Mouse (Mus musculus) layer of hippocampus, postnatal 14 days (tissue): ENCODE data around the gene Sfxn1. TPM values are rescaled to one million over a fixed set of nuclear protein-coding genes. Genes with fewer than 3 reads are reported as not detected.

Experiments used
- DNase-seq, 2 experiments: peaks; one replicate each; pipeline ENCODE4 v3.0.0; 2021 to 2022; ENCODE audit warnings: low spot score in 2 of 2, mixed read lengths in 1 of 2
- total RNA-seq, 2 experiments: library from RNA; stranded (reverse); gene quantifications; 2 replicates each; pipeline ENCODE4 v1.2.3; 2021

The Sfxn1 gene
- total RNA-seq, 2 experiments from 2014 or later = 52.3 to 52.9 TPM

GRCm38 (mm10) chr13:54115779-54116178, 44.1 kb downstream of the Sfxn1 start:
- peak in 1 of 2 experiments; percentile 34 for DNase-seq

DNA sequence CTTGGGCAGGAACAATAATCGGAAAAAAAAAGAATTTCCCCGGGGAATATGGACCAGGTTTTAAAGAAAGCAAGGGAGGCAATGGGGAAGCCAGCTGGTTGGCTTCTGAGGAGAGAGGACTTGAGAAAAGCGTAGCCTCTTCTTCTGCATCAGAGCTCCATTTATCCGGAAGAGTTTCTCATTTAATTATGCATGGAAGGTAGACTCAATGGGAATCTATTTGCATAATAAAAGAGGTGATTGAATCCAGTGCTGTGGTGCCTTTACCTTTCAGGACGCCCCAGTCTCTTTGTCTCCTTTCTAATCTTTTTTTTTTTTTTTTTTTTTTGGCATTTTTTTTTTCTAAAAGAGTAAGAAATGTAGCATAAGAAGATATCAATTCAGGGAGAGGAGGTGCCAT, 46.7 kb downstream of the Sfxn1 start:
- no peak for DNase-seq

DNA sequence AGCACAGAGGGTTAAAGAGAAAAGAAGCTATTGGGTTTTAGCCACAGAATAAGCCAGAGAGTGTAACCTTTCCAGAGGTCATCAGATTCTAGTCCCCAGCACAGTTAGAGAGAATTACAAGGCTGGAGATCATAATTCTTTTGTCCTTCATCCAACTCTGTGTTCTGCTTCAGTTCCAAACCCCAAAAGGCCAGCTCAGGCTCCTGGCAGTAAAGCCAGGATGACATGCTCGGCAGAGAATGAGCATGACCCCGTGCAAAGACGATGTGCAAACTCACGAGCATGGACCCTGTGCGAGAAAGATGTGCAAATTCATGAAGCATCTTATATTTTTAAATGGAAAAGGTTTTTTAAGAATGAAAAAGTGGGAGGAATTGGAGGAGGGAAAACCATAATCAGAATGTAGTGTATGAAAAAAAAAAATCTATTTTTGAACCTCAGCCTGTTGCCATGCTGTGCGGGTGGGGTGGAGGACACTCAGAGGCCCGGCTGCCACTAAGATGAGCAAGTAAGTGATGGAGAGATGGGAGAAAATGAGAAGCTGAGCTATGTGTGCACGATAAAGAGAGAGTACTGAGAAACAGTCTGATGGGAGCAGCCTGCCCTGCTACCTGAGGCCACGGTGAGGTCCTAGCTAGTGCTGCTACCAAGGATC, 66.2 kb downstream of the Sfxn1 start:
- DNase-seq = peak; percentile 9 to 24

GRCm38 (mm10) chr13:54143788-54144187, 72.1 kb downstream of the Sfxn1 start:
- DNase-seq = no peak

DNA sequence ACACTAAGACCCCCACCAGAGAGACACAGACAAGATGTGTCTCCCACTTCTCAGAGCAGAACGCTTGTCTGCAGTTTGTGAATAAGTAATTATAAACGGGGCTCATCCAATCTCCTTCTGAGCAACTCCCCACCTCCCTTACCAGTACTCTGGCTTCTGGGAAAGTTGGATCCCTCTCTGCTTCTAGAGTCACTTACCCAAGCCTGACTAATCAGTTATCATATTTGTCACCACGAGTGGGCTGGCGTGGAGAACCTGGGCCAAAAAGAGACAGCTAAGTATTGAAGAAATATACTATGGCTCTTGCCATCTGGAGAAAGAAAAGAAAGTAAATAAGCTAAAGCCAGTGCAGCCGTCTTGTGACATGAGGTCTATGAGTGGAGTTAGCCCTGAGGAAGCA, 73.0 kb downstream of the Sfxn1 start:
- no peak for DNase-seq

DNA sequence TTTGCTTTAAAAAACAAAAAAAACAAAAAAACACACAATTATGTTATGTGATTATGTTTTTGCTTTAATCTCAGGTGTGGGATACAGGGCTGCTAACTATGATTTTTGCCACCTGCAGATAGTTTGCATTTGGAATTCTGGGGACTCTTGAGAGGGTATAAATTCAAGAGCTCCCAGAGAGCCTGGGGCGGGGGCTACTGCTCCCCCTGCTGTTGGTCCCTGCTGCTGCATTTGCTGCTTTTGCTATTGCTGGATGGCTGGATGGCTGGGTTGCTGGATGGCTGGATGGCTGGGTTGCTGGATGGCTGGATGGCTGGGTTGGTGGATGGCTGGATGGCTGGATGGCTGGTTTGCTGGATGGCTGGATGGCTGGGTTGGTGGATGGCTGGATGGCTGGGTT, 75.7 kb downstream of the Sfxn1 start:
- DNase-seq = no peak

GRCm38 (mm10) chr13:54152421-54152820, 80.8 kb downstream of the Sfxn1 start:
- DNase-seq = no peak

- DNase-seq = no peak
Observed at GRCm38 (mm10) chr13:54152911-54153310, 81.2 kb downstream of the Sfxn1 start.

DNA sequence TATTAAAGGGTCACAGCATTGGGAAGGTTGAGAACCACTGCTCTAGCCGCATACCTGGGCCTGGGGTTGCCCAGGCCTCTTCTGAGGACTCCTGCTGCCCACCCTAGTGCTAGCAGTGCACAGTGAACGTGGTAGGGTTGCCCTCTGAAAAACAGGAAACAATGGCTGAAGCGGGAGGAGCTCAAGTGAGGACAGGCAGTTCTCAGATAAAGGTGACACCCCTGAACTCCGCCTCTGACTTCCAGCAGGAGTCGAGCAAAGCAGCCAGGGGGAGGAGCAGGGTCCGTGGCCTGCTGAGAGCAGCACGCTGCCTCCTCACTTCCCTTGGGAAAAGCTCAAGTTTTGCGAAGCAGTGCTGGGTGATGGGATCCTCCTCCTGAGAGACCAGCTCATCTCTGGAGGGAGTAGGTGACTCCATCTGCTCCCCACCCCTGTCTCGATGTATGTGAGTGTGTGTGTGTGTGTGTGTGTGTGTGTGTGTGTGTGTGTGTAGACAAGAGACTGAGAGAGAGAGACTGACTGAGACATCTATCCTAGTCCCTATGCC, 82.1 kb downstream of the Sfxn1 start:
- no peak for DNase-seq

- DNase-seq = no peak
Observed at GRCm38 (mm10) chr13:54155822-54156221, 84.2 kb downstream of the Sfxn1 start.

Other genes starting within 250 kb of the Sfxn1 start
- 1 to 10 TPM; 2.4 to 2.9 TPM for gene Drd1, start 16.2 kb upstream of the Sfxn1 start, total RNA-seq
- 1 to 10 TPM; 4.8 to 5.7 TPM for gene Hrh2, start 120.3 kb downstream of the Sfxn1 start, total RNA-seq